Mouse (Mus musculus) liver, adult 2 months (tissue): ENCODE measurements around the gene H2-M10.2. TPM values are rescaled to one million over a fixed set of nuclear protein-coding genes. Genes with fewer than 3 reads are reported as not detected.
A peak's percentile ranks its signal among the peaks of the same experiment; 100 is the strongest.

Experiments
- DNase-seq: peaks from one replicate; pipeline ENCODE4 v3.0.0-alpha.2; 2011; ENCODE audit warnings: low read depth, low spot score; ENCODE audit errors: extremely low read depth
- H3K27ac ChIP-seq: fragments of 200-500 bp; replicated peaks from 2 replicates; pipeline ENCODE4 v1.5.1; 2012; ENCODE audit warnings: low read depth, mild to moderate bottlenecking, control low read depth, inconsistent platforms, low read length; ENCODE audit not compliant: insufficient read depth
- H3K27me3 ChIP-seq: fragments of 200-500 bp; 2 replicates; pipeline ENCODE4 v1.6.1; 2012; ENCODE audit warnings: mild to moderate bottlenecking, moderate library complexity, low read length, inconsistent platforms; ENCODE audit not compliant: control insufficient read depth, insufficient read depth
- H3K36me3 ChIP-seq: fragments of 200-500 bp; 2 replicates; pipeline ENCODE4 v1.6.1; 2012; ENCODE audit warnings: low read length, inconsistent platforms; ENCODE audit not compliant: control insufficient read depth, insufficient read depth
- H3K4me1 ChIP-seq: fragments of 200-500 bp; 2 replicates; pipeline ENCODE4 v1.6.1; 2011; ENCODE audit warnings: low read length; ENCODE audit not compliant: control insufficient read depth, insufficient read depth
- H3K4me3 ChIP-seq: fragments of 200-500 bp; 2 replicates; pipeline ENCODE4 v1.5.1; 2011; ENCODE audit warnings: low read depth, mild to moderate bottlenecking, control low read depth, low read length, moderate library complexity; ENCODE audit not compliant: insufficient read depth
- H3K79me2 ChIP-seq: fragments of 200-500 bp; 2 replicates; pipeline ENCODE4 v1.6.1; 2012; ENCODE audit warnings: inconsistent platforms, mild to moderate bottlenecking, low read length, moderate library complexity; ENCODE audit not compliant: control insufficient read depth, insufficient read depth
- H3K9ac ChIP-seq: fragments of 200-500 bp; 2 replicates; pipeline ENCODE4 v1.6.1; 2012; ENCODE audit warnings: low read depth, mild to moderate bottlenecking, control low read depth, inconsistent platforms, low read length
- CTCF ChIP-seq: fragments of 200-500 bp; IDR thresholded peaks from 2 replicates; pipeline ENCODE4 v1.5.1; 2011; ENCODE audit warnings: low read depth, low read length, control low read depth
- POLR2A ChIP-seq: fragments of 200-500 bp; IDR thresholded peaks from 2 replicates; pipeline ENCODE4 v1.6.1; 2011; ENCODE audit warnings: low read length, control low read depth; ENCODE audit not compliant: insufficient read depth; ENCODE audit errors: extremely low read depth
- WGBS: fragments of 180-500 bp; shearing (Covaris S2); methylation state at CpG from one replicate; pipeline ENCODE4 v1.1.7; 2018; 5-methylcytosine and 5-hydroxymethylcytosine counted together
- polyA plus RNA-seq: library from polyadenylated mRNA; depleted of rRNA; stranded (reverse); fragments of >200 nt; gene quantifications from 2 replicates; pipeline ENCODE4 v1.2.3, GENCODE M21; 2012
- total RNA-seq: library from RNA; depleted of rRNA; stranded (reverse); fragments of >200 nt; gene quantifications from 2 replicates; pipeline ENCODE4 v1.2.3, GENCODE M21; 2014

The H2-M10.2 gene
- total and polyA plus RNA-seq, 2 experiments = not detected

- H3K4me3 ChIP-seq = peak within 1 kb of the TSS; percentile 87
- no peak for DNase-seq
- H3K36me3 ChIP-seq = peaks cover 24% of the 10 kb centered on the region
- H3K4me1 ChIP-seq = no peaks in the 10 kb centered on the region
- H3K27ac ChIP-seq = peak within 1 kb of the TSS; percentile 81
- peak within 1 kb of the TSS; percentile 93 for H3K9ac ChIP-seq
- H3K79me2 ChIP-seq = no peaks in the 10 kb centered on the region
- TF ChIP-seq POLR2A = no peak
- no peak for TF ChIP-seq CTCF
- WGBS = 34% methylated on average over 6 of the region's 6 CpGs
- H3K27me3 ChIP-seq = no peaks in the 10 kb centered on the region
These were observed 28.3 kb downstream of the H2-M10.2 start, which contains the start of gene Rpp21 for GRCm38 (mm10) chr17:36257969-36258368. Gene Rpp21 (minus strand): TSS chr17:36258069.

- Histone ChIP-seq H3K9ac (peak overlapping the region; percentile 93), H3K27me3 (no peaks in the 10 kb centered on the region), H3K4me3 (peak overlapping the region; percentile 87), H3K27ac (peak overlapping the region; percentile 81), H3K79me2 (no peaks in the 10 kb centered on the region), H3K36me3 (peaks cover 19% of the 10 kb centered on the region), H3K4me1 (0 out of 2 replicates have a peak, but pooled peaks cover under 1% of the 10 kb centered on the region)
- peak; percentile 73 for DNase-seq
- under 1% methylated on average over 37 of the region's 37 CpGs for WGBS
- TF ChIP-seq CTCF (peak; percentile 73), POLR2A (peak; percentile 66; the same call in 1 of the 2 replicates)
These were observed 28.9 kb downstream of the H2-M10.2 start for GRCm38 (mm10) chr17:36257241-36257947.

- no peak overlapping the region for H3K27ac ChIP-seq
- WGBS = 32% methylated on average over 6 of the region's 6 CpGs
- DNase-seq = no peak
These were observed 33.1 kb downstream of the H2-M10.2 start for GRCm38 (mm10) chr17:36253087-36253600.

GRCm38 (mm10) chr17:36252250-36252876 lies 33.9 kb downstream of the H2-M10.2 start:
- H3K27me3 ChIP-seq = peaks cover 8% of the 10 kb centered on the region
- WGBS = 9% methylated on average over 25 of the region's 25 CpGs

More at GRCm38 (mm10) chr17:36253087-36253600, 33.1 kb downstream of the H2-M10.2 start:
- TF ChIP-seq POLR2A (no peak), CTCF (no peak)
- H3K9ac ChIP-seq = no peak overlapping the region
- H3K36me3 ChIP-seq = peaks cover 4% of the 10 kb centered on the region; the same call in 1 of the 2 replicates
- peaks cover 4% of the 10 kb centered on the region; the same call in 1 of the 2 replicates for H3K4me1 ChIP-seq
- no peak overlapping the region for H3K4me3 ChIP-seq
- no peaks in the 10 kb centered on the region for H3K79me2 ChIP-seq
- H3K27me3 ChIP-seq = peaks cover 8% of the 10 kb centered on the region

GRCm38 (mm10) chr17:36248886-36249285 lies 37.4 kb downstream of the H2-M10.2 start:
- no peak overlapping the region for H3K9ac ChIP-seq
- H3K4me1 ChIP-seq = peaks cover 4% of the 10 kb centered on the region; the same call in 1 of the 2 replicates
- H3K79me2 ChIP-seq = no peaks in the 10 kb centered on the region
- peaks cover 8% of the 10 kb centered on the region for H3K27me3 ChIP-seq
- TF ChIP-seq POLR2A (no peak), CTCF (no peak)
- WGBS = 16% methylated on average over 33 of the region's 33 CpGs
- no peak overlapping the region for H3K4me3 ChIP-seq
- no peak overlapping the region for H3K27ac ChIP-seq
- DNase-seq = no peak
- H3K36me3 ChIP-seq = no peaks in the 10 kb centered on the region

More at GRCm38 (mm10) chr17:36252250-36252876, 33.9 kb downstream of the H2-M10.2 start:
- Histone ChIP-seq H3K79me2 (no peaks in the 10 kb centered on the region), H3K4me3 (peak overlapping the region; percentile 31; the same call in 1 of the 2 replicates), H3K4me1 (peaks cover 4% of the 10 kb centered on the region; the same call in 1 of the 2 replicates), H3K36me3 (peaks cover 4% of the 10 kb centered on the region; the same call in 1 of the 2 replicates), H3K9ac (no peak overlapping the region), H3K27ac (no peak overlapping the region)
- no peak for DNase-seq
- TF ChIP-seq POLR2A (no peak), CTCF (no peak)
